Comparison of ENCODE assay signal across 9 mouse cellular contexts in the genomic region with DNA sequence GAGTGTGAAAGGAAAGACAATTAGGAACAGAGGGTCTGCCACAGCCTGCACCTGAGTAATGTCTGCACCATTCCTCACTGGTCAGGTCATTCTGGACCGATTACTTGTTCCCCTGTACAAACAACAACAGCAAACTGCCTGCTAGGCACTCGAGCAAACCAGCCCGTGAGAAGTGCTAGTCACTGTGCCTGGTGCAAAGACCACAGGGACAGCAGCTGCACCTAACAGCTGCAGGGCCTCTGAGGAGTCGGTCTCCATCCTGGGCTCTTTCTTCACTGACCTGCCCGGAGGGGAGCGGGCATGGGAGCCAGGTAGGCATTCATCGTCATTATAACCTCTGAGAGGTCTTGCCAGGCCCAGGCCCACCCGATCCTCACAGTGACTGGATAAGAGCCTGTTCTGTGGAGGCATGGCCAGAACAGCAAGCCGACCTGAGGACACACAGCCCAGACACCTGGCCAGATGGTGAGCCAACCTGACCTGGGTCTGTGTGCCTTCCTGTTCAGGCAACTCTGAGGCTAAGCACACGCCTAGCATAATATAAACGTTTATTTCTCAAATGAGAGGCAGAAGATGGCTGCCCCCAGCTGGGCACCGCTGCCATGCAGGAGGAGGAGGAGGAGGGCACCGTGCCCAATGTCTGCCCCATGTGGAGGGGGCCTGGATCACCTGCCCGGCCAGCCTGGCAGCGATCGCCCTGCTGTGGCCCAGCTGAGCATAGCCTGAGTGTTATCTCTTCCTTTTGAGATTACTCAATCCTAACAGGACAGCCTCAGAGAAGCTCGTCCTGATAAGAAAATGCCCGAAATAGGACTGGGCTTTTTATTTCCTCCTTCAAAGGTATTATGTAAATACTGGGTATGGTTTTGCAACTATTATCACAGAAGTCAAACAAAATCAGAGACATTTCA. TPM values are rescaled to one million over a fixed set of nuclear protein-coding genes. Genes with fewer than 3 reads are reported as not detected.
DNase-seq lines count a peak whose midpoint lies in the region; ATAC-seq and TF ChIP-seq lines count a peak whose summit lies in the region.
"Had no signal": no experiment of that assay in that cellular context is flagged by ENCODE, and none has a peak within 500 bp of the region (broad histone marks: within the 10 kb centered on the region; RNA-seq: fewer than 3 reads in every experiment).

No protein-coding gene starts in this region.

- H3K4me3 ChIP-seq in liver, postnatal 0 days (ENCODE audit: low read depth, low read length) = peak overlapping the region; percentile 9
- no peak overlapping the region for H3K4me3 ChIP-seq in stomach, postnatal 0 days (ENCODE audit: low read depth, low read length)
- H3K4me3 ChIP-seq: midbrain, embryonic 13.5 days had no signal

- DNase-seq in lung, adult 18-20 months = peak; percentile 23 to 40
- DNase-seq in lung, postnatal 10 days = no peak
- DNase-seq in heart, adult 8-10 months (ENCODE audit: low spot score) = peak; percentile 47
- DNase-seq in liver, postnatal 0 days = peak; percentile 32
- DNase-seq in stomach, postnatal 0 days (ENCODE audit: low spot score) = peak; percentile 53
- DNase-seq in layer of hippocampus, adult 9-10 months (ENCODE audit: low spot score) = no peak
- DNase-seq in right cerebral cortex, postnatal 4 days = no peak
- no peak for DNase-seq in layer of hippocampus, postnatal 14 days (ENCODE audit: low spot score in 2 of 2)

- peak; percentile 26; the same call in 1 of the 2 replicates for ATAC-seq in liver, postnatal 0 days
- peak; percentile 41; the same call in 1 of the 2 replicates for ATAC-seq in stomach, postnatal 0 days (ENCODE audit: low FRiP score, low TSS enrichment)
- ATAC-seq: midbrain, embryonic 13.5 days had no signal

- no peaks in the 10 kb centered on the region for H3K27me3 ChIP-seq in liver, postnatal 0 days (ENCODE audit: insufficient read depth, low read length)
- H3K27me3 ChIP-seq in stomach, postnatal 0 days (ENCODE audit: control insufficient read depth, insufficient read depth, low read length) = no peaks in the 10 kb centered on the region
- H3K27me3 ChIP-seq: midbrain, embryonic 13.5 days had no signal

- peak overlapping the region; percentile 56 for H3K4me2 ChIP-seq in liver, postnatal 0 days (ENCODE audit: low read depth, low read length)
- peak overlapping the region; percentile 28; the same call in 1 of the 2 replicates for H3K4me2 ChIP-seq in stomach, postnatal 0 days (replicated peaks; ENCODE audit: low read depth)
- H3K4me2 ChIP-seq: midbrain, embryonic 13.5 days had no signal

- H3K9me3 ChIP-seq in liver, postnatal 0 days (ENCODE audit: low read length) = no peaks in the 10 kb centered on the region
- H3K9me3 ChIP-seq in stomach, postnatal 0 days (ENCODE audit: control insufficient read depth, low read length) = no peaks in the 10 kb centered on the region
- H3K9me3 ChIP-seq: midbrain, embryonic 13.5 days had no signal

- no peak for TF ChIP-seq EP300 in liver, postnatal 0 days (IDR thresholded peaks at IDR 0.05; ENCODE audit: low read depth)
- no peak for TF ChIP-seq EP300 in stomach, postnatal 0 days (optimal IDR thresholded peaks at IDR 0.05)

- no peaks in the 10 kb centered on the region; the same call in 1 of the 2 replicates for H3K36me3 ChIP-seq in liver, postnatal 0 days (replicated peaks; ENCODE audit: insufficient read depth, low read length)
- no peaks in the 10 kb centered on the region for H3K36me3 ChIP-seq in stomach, postnatal 0 days (ENCODE audit: control insufficient read depth, insufficient read depth, low read length)

- peak overlapping the region; percentile 49 for H3K27ac ChIP-seq in liver, postnatal 0 days (ENCODE audit: low read depth)
- H3K27ac ChIP-seq in stomach, postnatal 0 days (replicated peaks) = 0 out of 2 replicates have a peak overlapping the region, but pooled peaks have one; percentile 35
- H3K27ac ChIP-seq: midbrain, embryonic 13.5 days had no signal

- peaks cover 52% of the 10 kb centered on the region for H3K4me1 ChIP-seq in liver, postnatal 0 days (ENCODE audit: insufficient read depth)
- H3K4me1 ChIP-seq in stomach, postnatal 0 days (replicated peaks; ENCODE audit: control insufficient read depth, insufficient read depth) = peaks cover 5% of the 10 kb centered on the region; the same call in 1 of the 2 replicates

- 42% methylated on average over 18 of the region's 18 CpGs for WGBS in liver, postnatal 0 days (ENCODE audit: insufficient replicate concordance)
- WGBS in stomach, postnatal 0 days = 43% methylated on average over 18 of the region's 18 CpGs

- no peak for TF ChIP-seq CTCF in liver, postnatal 0 days (IDR thresholded peaks at IDR 0.05; ENCODE audit: low read depth)
- TF ChIP-seq CTCF in stomach, postnatal 0 days (IDR thresholded peaks at IDR 0.05; ENCODE audit: low read depth) = peak; percentile 21; the same call in 1 of the 2 replicates

- peak overlapping the region; percentile 18 for H3K9ac ChIP-seq in liver, postnatal 0 days (replicated peaks)
- peak overlapping the region; percentile 27; the same call in 1 of the 2 replicates for H3K9ac ChIP-seq in stomach, postnatal 0 days (ENCODE audit: low read length)
- H3K9ac ChIP-seq: midbrain, embryonic 13.5 days had no signal

RNA-seq across cellular contexts. Expression of gene Sprtn, which starts 23.9 kb away (rescaled TPM):
- total RNA-seq in heart, adult 8-10 months (2022) = 10 to 100 TPM; 11.0 to 13.7 (median 12.3) TPM
- 3.7 and 4.0 TPM in 2 replicates for polyA plus RNA-seq in liver, postnatal 0 days (2015; fragmentation: Nextera tagmentation; extraction: Ambion mirVana)
- polyA plus RNA-seq in stomach, postnatal 0 days (2015; fragmentation: Nextera tagmentation; extraction: Ambion mirVana) = 4.9 and 5.0 TPM in 2 replicates
- total RNA-seq in layer of hippocampus, postnatal 14 days (2021) = 10 to 100 TPM; 12.8 to 14.3 TPM

RNA-seq across cellular contexts. Expression of gene Exoc8, which starts 24.1 kb away (rescaled TPM):
- 10 to 100 TPM; 18.5 to 22.5 (median 19.7) TPM for total RNA-seq in heart, adult 8-10 months (2022)
- polyA plus RNA-seq in liver, postnatal 0 days (2015; fragmentation: Nextera tagmentation; extraction: Ambion mirVana) = 2.7 and 2.8 TPM in 2 replicates
- 4.9 and 5.9 TPM in 2 replicates for polyA plus RNA-seq in stomach, postnatal 0 days (2015; fragmentation: Nextera tagmentation; extraction: Ambion mirVana)
- 10 to 100 TPM; 35.3 to 37.0 TPM for total RNA-seq in layer of hippocampus, postnatal 14 days (2021)

RNA-seq across cellular contexts. Expression of gene Egln1, which starts 27.5 kb away (rescaled TPM):
- total RNA-seq in heart, adult 8-10 months (2022) = 100 to 1,000 TPM; 328 to 381 (median 357) TPM
- 3.2 and 3.3 TPM in 2 replicates for polyA plus RNA-seq in liver, postnatal 0 days (2015; fragmentation: Nextera tagmentation; extraction: Ambion mirVana)
- polyA plus RNA-seq in stomach, postnatal 0 days (2015; fragmentation: Nextera tagmentation; extraction: Ambion mirVana) = 7.1 and 7.5 TPM in 2 replicates
- 10 to 100 TPM; 59.9 to 63.3 TPM for total RNA-seq in layer of hippocampus, postnatal 14 days (2021)

RNA-seq across cellular contexts. Expression of gene 2810004N23Rik, which starts 58.7 kb away (rescaled TPM):
- total RNA-seq in heart, adult 8-10 months (2022) = 10 to 100 TPM; 47.3 to 56.0 (median 50.9) TPM
- polyA plus RNA-seq in liver, postnatal 0 days (2015; fragmentation: Nextera tagmentation; extraction: Ambion mirVana) = 16.8 and 17.6 TPM in 2 replicates
- 20.2 and 21.3 TPM in 2 replicates for polyA plus RNA-seq in stomach, postnatal 0 days (2015; fragmentation: Nextera tagmentation; extraction: Ambion mirVana)
- 10 to 100 TPM; 23.5 to 24.0 TPM for total RNA-seq in layer of hippocampus, postnatal 14 days (2021)

RNA-seq across cellular contexts. Expression of gene Gnpat, which starts 58.8 kb away (rescaled TPM):
- total RNA-seq in heart, adult 8-10 months (2022) = 100 to 1,000 TPM; 184 to 202 (median 188) TPM
- 20.9 and 24.2 TPM in 2 replicates for polyA plus RNA-seq in liver, postnatal 0 days (2015; fragmentation: Nextera tagmentation; extraction: Ambion mirVana)
- polyA plus RNA-seq in stomach, postnatal 0 days (2015; fragmentation: Nextera tagmentation; extraction: Ambion mirVana) = 41.1 and 41.4 TPM in 2 replicates
- 10 to 100 TPM; 66.3 to 69.6 TPM for total RNA-seq in layer of hippocampus, postnatal 14 days (2021)

Comparison
In these comparisons a context has a peak if more than half of its experiments do, and no peak if none do; other contexts are left out.
1. DNase-seq: peak in lung, adult 18-20 months (2 of 2), heart, adult 8-10 months (single experiment), liver, postnatal 0 days (single experiment) and stomach, postnatal 0 days (single experiment); none in lung, postnatal 10 days (single experiment), layer of hippocampus, adult 9-10 months (single experiment), right cerebral cortex, postnatal 4 days (single experiment) and layer of hippocampus, postnatal 14 days (0 of 2).
2. RNA of gene Egln1, which starts 27.5 kb away (total RNA-seq): 328 to 381 TPM in heart, adult 8-10 months; 59.9 to 63.3 TPM in layer of hippocampus, postnatal 14 days; every median in the first group is over 4 times any median in the second.